Mouse (Mus musculus): ENCODE data around the gene Gapvd1. TPM values are rescaled to one million over a fixed set of nuclear protein-coding genes. Genes with fewer than 3 reads are reported as not detected.

The Gapvd1 gene
- total RNA-seq, 2 experiments from 2014 or later = 51.0 to 54.4 TPM

GRCm38 (mm10) chr2:34642351-34642750 lies 112.7 kb downstream of the Gapvd1 start:
- DNase-seq (ENCODE audit: low spot score in 2 of 2) = no peak

GRCm38 (mm10) chr2:34639725-34640124 lies 115.3 kb downstream of the Gapvd1 start:
- no peak for DNase-seq (ENCODE audit: low spot score in 2 of 2)

- DNase-seq (ENCODE audit: low spot score in 2 of 2) = peak; percentile 75 to 88
Measured at GRCm38 (mm10) chr2:34638955-34639650, 115.9 kb downstream of the Gapvd1 start.

GRCm38 (mm10) chr2:34635249-34636165 lies 119.5 kb downstream of the Gapvd1 start:
- no peak for DNase-seq (ENCODE audit: low spot score in 2 of 2)

- no peak for DNase-seq (ENCODE audit: low spot score in 2 of 2)
Measured at GRCm38 (mm10) chr2:34632051-34632450, 123.0 kb downstream of the Gapvd1 start.

- DNase-seq (ENCODE audit: low spot score in 2 of 2) = no peak
Measured at GRCm38 (mm10) chr2:34630445-34630844, 124.6 kb downstream of the Gapvd1 start.

GRCm38 (mm10) chr2:34629758-34630157 lies 125.3 kb downstream of the Gapvd1 start:
- DNase-seq (ENCODE audit: low spot score in 2 of 2) = no peak

- DNase-seq (ENCODE audit: low spot score in 2 of 2) = no peak
Measured at GRCm38 (mm10) chr2:34628903-34629540, 126.0 kb downstream of the Gapvd1 start.

- DNase-seq (ENCODE audit: low spot score in 2 of 2) = no peak
Measured at GRCm38 (mm10) chr2:34627328-34628226, 127.5 kb downstream of the Gapvd1 start.

Other genes starting within 250 kb of the Gapvd1 start
- 100 to 1,000 TPM; 303 to 318 TPM for gene Hspa5, start 16.7 kb upstream of the Gapvd1 start, total RNA-seq (2021)
- gene Rabepk, start 44.7 kb upstream of the Gapvd1 start, total RNA-seq (2021) = 10 to 100 TPM; 10.3 to 10.4 TPM
- 10 to 100 TPM; 59.6 to 60.1 TPM for gene Fbxw2, start 71.1 kb upstream of the Gapvd1 start, total RNA-seq (2021)
- gene Gm34653, start 77.8 kb upstream of the Gapvd1 start, total RNA-seq (2021) = under 1 TPM in 1 of 2 experiments, not detected in 1; 0.17 TPM
- gene Cutal, start 119.2 kb upstream of the Gapvd1 start, total RNA-seq (2021) = under 1 TPM; 0.18 to 0.34 TPM
- 10 to 100 TPM; 25.4 to 25.7 TPM for gene Psmd5, start 119.7 kb upstream of the Gapvd1 start, total RNA-seq (2021)
- 10 to 100 TPM in 1 of 2 experiments, 1 to 10 TPM in 1; 9.3 to 11.6 TPM for gene Phf19, start 158.8 kb upstream of the Gapvd1 start, total RNA-seq (2021)
- gene Traf1, start 206.5 kb upstream of the Gapvd1 start, total RNA-seq (2021) = 1 to 10 TPM; 1.7 to 3.5 TPM